Mouse (Mus musculus): ENCODE measurements around the gene Fam180a. TPM values are rescaled to one million over a fixed set of nuclear protein-coding genes. Genes with fewer than 3 reads are reported as not detected.
"Not testable (repeated sequence)": the region's sequence is repeated elsewhere in the genome, so short reads cannot be mapped to it uniquely, and the experiment has no call there.

Gene Fam180a
- under 1 TPM; 0.43 TPM for total RNA-seq (2021)

DNA sequence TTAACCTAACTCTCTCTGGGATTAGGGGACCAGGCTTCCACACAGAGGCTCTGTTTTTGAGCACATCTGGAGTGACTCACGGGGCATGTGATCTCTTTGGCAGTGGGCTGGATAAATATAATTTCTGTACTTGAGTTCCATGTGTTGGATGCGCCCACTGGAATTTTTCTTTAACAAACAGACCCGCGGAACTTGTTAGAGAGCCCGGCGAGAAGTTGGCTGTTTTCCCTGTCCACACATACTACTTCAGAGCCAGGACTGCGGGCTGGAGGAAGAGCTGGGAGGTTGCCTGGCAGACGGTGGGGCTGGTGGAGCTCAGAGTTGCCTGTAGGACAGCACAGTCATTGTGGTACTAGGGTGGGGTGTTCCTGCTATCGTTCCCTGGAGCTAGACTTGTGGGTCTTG lies at the start of gene Fam180a:
TSS of gene Fam180a (minus strand) at position 31 of the 405 bp plus-strand sequence.
- DNase-seq, result peak; percentile 75

- no peak for DNase-seq
Observed at GRCm38 (mm10) chr6:35374052-35374451, 48.1 kb upstream of the Fam180a start.

DNA sequence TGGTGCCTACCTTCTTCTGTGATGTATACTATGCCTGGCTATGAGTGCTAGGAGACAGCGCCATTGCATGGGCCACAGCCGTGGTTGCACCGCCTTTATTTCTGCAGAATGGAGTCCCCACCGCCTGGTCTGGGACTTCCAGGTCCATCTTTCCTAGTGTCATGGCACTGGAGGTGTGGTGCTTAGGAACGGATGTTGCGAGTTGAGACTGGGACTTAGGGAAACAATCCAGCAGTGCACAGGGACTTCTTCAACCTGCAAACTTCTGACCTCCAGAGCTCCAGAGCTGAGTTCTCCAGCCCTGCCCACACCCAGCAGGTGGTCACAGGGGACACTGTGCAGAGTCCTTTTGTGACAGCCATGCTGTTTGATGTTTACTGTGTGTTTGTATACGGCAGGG lies 44.4 kb upstream of the Fam180a start:
- DNase-seq, result no peak

GRCm38 (mm10) chr6:35369578-35370282 lies 43.8 kb upstream of the Fam180a start:
- not testable (repeated sequence) for DNase-seq

GRCm38 (mm10) chr6:35362596-35362995 lies 36.7 kb upstream of the Fam180a start:
- DNase-seq, result peak; percentile 60

GRCm38 (mm10) chr6:35355320-35355719 lies 29.4 kb upstream of the Fam180a start:
- DNase-seq, result no peak

DNA sequence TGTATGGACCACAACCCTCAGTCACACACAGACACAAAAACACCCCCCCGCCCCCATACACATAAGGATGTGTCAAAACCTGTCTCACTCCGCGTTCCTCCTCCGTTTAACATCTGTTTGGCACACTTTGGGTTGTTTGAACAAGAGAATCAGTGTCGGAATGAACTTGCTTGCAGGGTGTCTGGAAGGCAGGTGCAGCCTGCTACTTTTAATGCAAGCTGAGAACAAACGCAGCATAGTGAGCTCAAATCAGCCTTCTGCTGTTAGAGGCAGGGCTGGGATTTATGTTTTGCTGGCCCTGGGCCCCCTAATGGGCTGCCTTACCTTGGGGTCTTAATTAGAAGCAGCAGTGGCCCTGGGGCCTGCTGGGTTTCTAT lies 28.7 kb upstream of the Fam180a start:
- no peak for DNase-seq

DNA sequence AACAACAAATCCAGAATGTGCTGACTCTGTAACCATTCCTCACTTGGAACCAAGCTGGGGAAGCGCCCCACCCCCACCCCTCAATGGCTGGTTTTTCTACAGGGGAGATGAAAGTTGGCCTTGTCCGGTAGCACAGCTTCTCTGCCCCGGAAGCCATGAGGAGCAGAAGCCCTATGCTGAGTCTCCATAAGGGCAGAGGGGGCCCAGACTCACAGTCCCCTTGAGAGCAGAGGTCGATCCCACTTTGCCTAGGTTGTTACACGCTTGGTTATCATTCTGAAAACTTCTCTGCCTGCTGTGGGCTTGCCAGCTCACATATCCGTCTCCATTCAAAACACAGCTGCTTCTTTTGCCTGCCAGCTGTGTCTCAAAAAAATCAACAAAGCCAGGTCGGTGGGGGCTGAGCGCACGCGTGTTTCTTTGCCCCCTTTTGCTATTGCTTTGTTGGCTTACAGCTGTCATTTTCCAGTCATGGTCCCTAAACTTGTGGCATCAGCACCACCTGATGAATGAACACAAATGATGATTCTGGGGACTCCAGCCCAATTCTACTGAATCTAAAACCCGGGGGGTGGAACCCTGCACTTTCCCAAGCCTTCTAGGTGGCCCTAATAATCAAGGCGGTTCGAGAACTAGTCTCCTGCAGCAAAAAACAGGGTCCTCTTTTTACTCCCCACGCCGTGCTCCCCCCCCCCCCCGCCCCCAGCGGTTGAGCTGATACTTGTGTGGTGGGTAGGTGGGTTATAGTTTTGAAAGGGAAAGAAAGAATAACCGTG lies 28.1 kb upstream of the Fam180a start:
- no peak for DNase-seq

DNA sequence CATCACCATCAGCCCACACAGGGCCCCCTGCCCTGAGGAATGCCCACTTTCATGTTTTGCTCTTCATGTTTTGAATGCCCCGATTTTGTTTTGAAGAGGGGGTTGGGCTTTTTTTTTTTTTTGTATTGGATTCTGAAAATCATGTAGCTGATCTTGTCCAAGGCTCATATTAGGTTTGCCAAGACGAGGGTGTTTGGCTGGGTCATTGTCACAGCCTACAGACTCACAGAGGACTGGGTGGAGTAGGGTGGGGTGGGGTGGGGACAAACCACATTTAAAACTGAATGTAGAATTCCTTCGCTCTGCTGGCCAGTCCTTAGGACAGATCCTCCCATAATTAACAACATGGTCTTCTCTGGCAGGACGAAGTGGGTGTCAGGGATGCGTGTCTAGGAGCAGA lies 27.5 kb upstream of the Fam180a start:
- no peak for DNase-seq

- no peak for DNase-seq
Observed at GRCm38 (mm10) chr6:35352867-35353266, 26.9 kb upstream of the Fam180a start.

DNA sequence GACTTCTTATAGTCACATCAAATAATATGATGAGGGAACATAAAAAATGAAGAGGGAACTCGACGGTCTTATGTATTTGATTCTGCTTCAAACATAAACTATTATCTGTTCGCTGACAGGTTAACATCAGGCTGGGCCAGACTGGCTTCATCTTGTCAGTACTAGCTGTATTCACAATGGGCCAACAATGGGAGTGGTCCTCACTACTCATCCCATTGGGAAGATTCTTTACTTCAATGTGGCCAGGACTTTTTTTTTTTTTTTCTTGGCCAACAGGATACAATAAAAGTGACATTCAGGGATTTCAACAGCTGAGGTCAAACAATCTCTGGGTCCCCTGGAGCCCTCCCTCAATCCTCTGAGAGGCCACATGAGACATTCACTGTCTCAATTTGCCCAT lies 25.9 kb upstream of the Fam180a start:
- no peak for DNase-seq

DNA sequence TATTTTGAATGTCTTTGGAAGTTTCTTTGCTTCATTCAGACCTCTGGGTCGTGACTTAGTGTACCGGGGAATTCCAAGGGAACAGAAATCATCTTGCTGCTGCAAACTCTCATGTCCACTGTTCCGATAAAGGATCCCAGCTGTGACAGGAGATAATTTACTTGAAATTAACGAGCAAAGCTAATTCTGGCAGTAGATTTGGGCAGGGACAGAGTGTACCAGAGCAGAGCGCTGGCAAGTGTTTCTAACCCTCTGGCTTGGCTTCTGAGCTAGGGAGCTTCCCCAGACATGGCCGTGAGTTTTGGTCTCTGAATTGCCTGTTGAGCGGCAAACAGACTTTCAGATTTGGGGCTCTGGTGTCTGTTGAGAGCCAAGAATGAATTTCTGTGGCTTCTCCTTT lies 23.8 kb upstream of the Fam180a start:
- no peak for DNase-seq

DNA sequence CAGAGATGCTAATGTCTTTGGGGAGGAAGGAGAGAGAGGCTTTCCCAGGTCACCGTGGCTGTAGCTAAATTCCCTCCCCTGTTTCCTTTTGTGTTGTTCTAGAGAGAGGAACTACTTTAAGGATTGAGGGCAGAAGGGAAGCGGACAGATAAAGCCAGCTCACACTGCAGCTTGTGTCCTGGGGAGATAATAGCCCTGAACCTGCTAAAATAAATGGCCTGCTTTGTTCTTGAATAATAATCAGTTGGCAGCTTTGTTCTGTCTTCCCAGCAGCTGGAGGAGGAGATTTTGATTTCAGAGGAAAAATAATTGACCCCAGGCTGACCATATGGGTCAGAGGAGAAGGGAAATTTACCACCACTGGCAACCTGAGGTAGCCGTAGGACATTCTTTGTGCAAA lies 12.7 kb upstream of the Fam180a start:
- no peak for DNase-seq

- no peak for DNase-seq
Observed at GRCm38 (mm10) chr6:35337836-35338235, 11.9 kb upstream of the Fam180a start.

GRCm38 (mm10) chr6:35335452-35335851 lies 9.5 kb upstream of the Fam180a start:
- no peak for DNase-seq

DNA sequence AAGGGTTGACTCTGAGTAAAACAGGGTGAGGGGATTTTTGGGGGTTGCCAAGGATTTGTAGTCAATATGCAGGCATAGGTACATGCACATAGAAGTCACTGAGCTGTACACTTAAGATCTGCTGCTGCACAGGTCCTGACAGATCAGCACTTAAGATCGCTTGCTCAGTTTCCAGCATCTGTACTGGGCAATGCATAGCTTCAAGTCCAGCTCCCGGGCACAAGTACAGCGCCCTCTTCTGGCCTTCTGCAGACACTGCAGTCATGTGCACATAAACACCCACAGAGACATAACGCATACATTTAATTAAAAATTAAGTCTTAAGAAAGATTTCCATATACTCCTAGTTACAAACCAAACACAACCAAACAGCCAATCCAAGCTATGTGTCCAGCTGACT lies 8.3 kb upstream of the Fam180a start:
- DNase-seq, result no peak

DNA sequence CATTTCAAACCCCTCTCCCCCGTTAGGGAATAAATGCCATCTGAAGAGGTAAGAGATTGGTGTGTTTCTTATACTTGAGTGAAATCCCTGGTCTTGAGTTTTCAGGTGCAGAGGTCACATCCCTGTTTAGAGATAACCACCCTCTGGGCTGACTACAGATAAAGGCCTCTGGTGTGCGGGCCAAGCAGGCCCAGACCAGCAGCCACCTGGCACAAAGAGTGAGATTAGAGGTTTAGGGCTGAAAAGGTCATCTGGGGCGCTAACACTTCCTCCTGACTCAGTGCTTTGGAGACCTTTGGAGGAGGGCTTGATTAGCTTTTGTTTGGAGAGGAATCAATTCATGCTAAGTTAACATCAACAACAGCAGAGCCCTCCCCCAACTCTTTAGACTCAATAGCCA lies 7.7 kb upstream of the Fam180a start:
- DNase-seq, result no peak

GRCm38 (mm10) chr6:35330834-35331233 lies 4.9 kb upstream of the Fam180a start:
- no peak for DNase-seq

DNA sequence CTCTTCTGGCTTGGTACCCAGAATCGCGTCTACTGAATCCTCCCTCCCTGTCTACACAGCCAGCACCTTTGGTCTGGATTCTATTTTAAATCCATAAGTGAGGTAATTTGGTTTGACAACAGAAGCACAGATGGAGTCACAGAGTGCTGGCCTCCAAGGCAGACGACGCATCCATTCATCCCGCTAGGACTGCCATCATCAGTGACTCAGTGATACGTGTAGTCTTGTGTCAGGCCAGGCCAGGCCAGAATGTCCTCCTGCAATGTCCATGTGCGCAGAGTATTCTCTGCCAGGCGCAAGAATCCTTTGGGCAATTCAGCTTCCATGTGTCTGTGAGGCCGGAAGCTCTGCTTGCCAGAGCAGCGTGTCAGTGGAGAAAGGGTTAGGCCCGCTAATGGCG lies 4.0 kb upstream of the Fam180a start:
- DNase-seq, result no peak

DNA sequence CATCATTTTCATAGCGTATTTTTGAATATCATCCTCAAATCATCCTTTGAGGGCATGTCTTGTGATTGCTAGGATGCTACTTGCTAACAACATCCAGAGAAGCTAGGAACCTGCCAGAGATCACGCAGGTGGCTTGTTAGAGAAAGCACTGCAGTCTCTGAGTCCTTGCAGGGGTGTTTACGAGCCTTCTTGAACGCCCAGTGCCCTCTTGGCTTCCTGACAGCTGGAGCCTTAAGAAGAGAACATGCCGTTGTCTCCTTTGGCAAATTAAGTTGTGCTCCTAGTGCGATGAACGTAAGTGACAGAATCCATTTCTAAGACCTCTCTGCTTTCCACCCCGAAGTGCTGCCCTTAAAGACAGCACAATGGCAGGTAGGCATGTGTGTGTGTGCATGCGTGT lies 1.6 kb downstream of the Fam180a start:
- no peak for DNase-seq

- DNase-seq, result no peak
Observed at GRCm38 (mm10) chr6:35323046-35323445, 2.9 kb downstream of the Fam180a start.

DNA sequence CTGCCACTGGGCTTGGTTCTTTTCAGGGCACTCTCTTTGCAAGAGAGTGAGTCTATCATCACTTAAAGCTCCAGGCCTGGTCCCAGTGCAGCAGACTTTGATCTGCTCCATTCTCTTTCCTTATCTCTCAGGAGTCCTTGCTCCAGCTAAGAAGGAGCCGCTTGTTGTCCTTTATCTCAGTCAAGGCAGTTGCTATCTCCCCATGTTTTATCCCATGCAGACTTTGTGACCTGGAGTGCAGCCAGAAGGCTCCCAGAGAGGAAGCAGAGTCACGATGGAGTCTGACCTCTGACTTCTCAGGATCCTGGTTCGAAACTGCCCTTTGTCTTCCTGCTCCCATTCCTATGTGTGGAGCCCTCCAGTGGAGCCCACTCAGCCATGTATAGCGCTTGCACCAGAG lies 4.8 kb downstream of the Fam180a start:
- DNase-seq, result no peak

- no peak for DNase-seq
Observed at GRCm38 (mm10) chr6:35319850-35320249, 6.1 kb downstream of the Fam180a start.

DNA sequence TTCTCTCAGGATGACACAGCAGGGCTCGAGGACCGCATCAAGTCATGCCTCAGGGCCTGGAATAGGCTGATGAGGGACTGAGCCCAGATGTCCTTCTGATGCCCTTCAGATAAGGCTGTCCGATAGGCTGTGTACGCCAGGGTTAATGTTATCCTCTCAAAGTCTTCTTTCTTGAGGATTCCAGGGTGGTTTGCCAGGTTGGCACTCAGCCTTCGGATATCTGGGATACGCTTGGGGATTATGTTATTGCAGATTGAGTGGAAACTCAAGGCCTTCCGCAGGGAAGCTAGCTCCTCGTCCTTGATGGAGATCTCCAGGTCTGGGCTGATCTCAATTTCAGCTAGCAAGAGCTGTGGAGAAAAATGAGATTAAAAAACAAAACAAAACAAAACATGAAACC lies 12.4 kb downstream of the Fam180a start:
- no peak for DNase-seq
